Mouse (Mus musculus): ENCODE measurements around the gene Foxf1. TPM values are rescaled to one million over a fixed set of nuclear protein-coding genes. Genes with fewer than 3 reads are reported as not detected.

Foxf1 gene
- total RNA-seq, 2 experiments from 2014 or later = 1.7 TPM

DNA sequence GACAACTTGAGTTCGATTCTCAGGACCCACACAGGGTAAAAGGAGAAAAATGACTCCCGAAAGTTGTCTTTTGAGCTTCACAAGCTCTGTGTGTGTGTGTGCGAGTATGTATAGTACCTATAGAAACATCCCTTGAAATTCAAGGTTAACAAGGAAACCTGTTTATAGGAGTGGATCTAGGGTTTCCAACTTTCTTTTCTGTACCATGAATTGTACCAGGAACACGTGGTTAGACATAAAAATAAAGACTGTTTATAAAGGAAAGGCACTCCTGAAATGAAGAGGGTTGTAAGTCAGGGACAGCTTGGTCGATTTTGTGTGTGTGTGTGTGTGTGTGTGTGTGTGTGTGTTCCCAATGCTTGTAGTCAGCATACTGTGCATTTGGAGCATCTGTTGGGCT is 24.5 kb downstream of the Foxf1 start:
- intact Hi-C loops (cut with DNase I) = no loop called here

DNA sequence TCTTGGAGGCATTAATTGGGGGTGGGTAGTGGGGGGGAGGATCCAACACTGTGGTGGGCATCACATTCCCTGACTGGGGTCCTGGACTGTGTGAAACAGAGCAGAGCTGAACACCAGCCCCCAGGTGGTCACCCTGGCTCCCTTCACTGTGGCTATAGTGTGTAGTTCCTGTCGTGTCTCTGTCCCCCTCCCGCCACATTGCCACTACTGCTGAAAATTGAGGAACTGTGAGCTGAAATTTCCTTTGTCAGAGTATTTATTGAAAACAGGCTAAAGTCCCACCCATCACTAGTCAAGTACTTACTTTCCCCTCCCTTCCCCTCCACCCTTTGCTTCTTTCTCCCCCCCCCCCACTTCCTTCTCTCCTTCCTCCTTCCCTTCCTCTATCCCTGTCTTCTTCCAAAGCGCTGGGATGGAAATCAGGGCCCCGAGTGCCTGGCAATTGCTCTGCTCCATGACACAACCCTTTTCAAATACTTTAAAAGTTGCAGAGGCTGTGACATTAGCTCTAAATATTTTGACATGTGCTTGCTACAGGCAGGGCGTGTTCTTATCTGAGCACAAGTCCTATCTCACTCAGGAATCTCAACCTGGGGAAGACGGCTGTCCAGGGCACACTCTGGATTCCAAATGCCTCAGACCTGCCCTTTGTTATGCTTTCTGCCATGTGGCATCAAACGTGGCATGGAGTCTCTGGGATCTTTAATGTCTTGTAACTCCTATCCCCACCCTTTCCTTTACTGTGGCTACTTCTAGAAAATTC is 27.1 kb downstream of the Foxf1 start:
- DNase-seq = no peak
- intact Hi-C loops (cut with DNase I) = no loop called here

More for the DNA sequence above, 24.5 kb downstream of the Foxf1 start:
- no peak for DNase-seq

DNA sequence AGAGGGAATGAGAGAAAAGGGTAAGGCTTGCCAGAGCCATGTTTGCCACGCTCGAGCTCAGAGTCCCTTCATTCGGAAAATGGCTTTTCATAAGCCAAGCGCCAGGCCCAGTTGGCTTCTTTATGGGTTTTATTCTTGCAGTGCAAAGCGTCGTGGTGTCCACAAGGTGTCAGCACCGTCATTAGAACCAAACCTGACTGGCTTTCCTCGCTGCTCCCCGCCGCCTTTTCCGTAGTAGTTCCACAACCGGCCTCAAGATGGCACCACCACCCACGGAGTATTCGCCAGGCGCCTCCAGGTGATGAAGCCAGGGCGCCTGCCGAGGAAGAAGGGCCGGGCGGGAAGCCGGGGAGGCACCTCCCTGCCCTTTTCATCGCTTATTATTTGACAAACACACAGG is 29.1 kb downstream of the Foxf1 start:
- intact Hi-C loops (cut with DNase I) = loop anchor here (2.0 kb wide), 1 partner anchor 400 kb away; no protein-coding TSS in a partner anchor

DNA sequence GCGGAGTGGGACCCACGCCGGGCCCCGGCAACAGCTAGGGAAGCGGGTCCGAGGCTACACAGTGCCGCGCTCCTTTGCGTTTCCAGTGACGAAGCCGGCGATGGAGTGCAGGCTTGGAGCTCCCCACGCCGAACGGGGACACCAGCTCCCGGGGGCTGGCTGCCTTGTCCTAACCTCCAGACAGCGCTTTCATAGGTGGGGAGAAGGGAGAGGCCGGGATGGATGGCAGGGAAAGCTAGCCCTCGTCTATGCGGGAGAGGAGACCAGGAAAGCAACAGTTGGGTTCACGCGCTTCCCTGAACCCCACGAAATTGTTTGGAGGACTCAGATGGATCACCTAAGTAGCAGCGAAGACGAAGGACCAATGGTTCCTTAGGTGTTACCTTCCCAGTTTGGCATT is 30.9 kb downstream of the Foxf1 start:
- DNase-seq = no peak
- intact Hi-C loops (cut with DNase I) = loop anchor here (5.0 kb wide), 1 partner anchor 277 kb away; no protein-coding TSS in a partner anchor

More for the DNA sequence above, 29.1 kb downstream of the Foxf1 start:
- DNase-seq = peak; percentile 93

DNA sequence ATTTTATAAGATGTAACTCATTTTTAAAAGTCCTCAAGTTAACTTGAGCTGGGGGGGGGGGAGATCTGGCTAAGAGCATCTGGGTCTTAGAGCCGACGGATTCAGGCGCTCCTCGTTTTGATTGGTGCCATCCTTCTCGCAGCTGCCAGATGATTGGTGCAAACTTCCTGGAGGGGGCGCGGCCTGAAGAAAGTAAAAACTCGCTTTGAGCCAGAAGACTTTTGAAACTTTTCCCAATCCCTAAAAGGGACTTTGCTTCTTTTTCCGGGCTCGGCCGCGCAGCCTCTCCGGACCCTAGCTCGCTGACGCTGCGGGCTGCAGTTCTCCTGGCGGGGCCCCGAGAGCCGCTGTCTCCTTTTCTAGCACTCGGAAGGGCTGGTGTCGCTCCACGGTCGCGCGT is 31.8 kb downstream of the Foxf1 start, which contains the start of gene Foxc2:
Foxc2 (plus strand) TSS at position 224 of the 400 bp plus-strand sequence.
- DNase-seq = peak; percentile 70
- intact Hi-C loops (cut with DNase I) = loop anchor here (5.0 kb wide), 1 partner anchor 276 kb away; no protein-coding TSS in a partner anchor

DNA sequence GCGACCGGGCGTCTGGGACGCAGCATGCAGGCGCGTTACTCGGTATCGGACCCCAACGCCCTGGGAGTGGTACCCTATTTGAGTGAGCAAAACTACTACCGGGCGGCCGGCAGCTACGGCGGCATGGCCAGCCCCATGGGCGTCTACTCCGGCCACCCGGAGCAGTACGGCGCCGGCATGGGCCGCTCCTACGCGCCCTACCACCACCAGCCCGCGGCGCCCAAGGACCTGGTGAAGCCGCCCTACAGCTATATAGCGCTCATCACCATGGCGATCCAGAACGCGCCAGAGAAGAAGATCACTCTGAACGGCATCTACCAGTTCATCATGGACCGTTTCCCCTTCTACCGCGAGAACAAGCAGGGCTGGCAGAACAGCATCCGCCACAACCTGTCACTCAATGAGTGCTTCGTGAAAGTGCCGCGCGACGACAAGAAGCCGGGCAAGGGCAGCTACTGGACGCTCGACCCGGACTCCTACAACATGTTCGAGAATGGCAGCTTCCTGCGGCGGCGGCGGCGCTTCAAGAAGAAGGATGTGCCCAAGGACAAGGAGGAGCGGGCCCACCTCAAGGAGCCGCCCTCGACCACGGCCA is 32.5 kb downstream of the Foxf1 start:
- intact Hi-C loops (cut with DNase I) = loop anchor here (5.0 kb wide), 1 partner anchor 276 kb away; no protein-coding TSS in a partner anchor
- no peak for DNase-seq

DNA sequence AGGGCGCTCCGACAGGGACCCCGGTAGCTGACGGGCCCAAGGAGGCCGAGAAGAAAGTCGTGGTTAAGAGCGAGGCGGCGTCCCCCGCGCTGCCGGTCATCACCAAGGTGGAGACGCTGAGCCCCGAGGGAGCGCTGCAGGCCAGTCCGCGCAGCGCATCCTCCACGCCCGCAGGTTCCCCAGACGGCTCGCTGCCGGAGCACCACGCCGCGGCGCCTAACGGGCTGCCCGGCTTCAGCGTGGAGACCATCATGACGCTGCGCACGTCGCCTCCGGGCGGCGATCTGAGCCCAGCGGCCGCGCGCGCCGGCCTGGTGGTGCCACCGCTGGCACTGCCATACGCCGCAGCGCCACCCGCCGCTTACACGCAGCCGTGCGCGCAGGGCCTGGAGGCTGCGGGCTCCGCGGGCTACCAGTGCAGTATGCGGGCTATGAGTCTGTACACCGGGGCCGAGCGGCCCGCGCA is 33.0 kb downstream of the Foxf1 start:
- intact Hi-C loops (cut with DNase I) = loop anchor here (5.0 kb wide), 1 partner anchor 275 kb away; no protein-coding TSS in a partner anchor
- DNase-seq = no peak

DNA sequence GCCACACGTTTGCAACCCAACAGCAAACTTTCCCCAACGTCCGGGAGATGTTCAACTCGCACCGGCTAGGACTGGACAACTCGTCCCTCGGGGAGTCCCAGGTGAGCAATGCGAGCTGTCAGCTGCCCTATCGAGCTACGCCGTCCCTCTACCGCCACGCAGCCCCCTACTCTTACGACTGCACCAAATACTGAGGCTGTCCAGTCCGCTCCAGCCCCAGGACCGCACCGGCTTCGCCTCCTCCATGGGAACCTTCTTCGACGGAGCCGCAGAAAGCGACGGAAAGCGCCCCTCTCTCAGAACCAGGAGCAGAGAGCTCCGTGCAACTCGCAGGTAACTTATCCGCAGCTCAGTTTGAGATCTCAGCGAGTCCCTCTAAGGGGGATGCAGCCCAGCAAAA is 33.7 kb downstream of the Foxf1 start:
- intact Hi-C loops (cut with DNase I) = loop anchor here (5.0 kb wide), 1 partner anchor 274 kb away; no protein-coding TSS in a partner anchor
- no peak for DNase-seq

DNA sequence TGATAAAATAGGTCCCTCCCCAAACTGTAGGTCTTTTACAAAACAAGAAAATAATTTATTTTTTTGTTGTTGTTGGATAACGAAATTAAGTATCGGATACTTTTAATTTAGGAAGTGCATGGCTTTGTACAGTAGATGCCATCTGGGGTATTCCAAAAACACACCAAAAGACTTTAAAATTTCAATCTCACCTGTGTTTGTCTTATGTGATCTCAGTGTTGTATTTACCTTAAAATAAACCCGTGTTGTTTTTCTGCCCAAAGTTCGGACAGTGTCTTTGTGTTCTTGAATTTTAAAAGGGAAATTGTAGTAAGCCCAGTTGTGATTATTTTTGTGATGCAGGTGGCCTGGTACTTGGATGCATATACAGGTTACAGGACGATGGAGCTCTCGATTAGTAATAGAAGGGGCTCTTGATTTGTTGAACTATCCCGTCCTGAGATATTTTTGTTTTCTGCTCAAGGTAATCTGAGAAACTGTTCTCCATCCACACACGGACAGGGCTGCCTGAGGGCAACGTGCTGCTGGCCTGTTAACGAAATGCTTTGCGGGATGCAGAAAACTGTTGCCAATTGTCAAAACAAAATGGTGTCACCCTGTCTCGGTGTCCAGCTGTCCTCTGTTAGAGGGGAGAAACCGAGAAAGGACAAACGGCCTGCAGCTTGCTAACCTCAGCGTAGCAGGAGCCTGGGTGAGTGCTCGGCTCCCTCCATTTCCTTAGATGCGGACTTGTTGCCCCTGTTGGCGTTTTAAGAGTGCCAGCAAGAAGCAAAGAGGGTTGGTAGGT is 34.6 kb downstream of the Foxf1 start:
- intact Hi-C loops (cut with DNase I) = loop anchor here (5.0 kb wide), 1 partner anchor 273 kb away; no protein-coding TSS in a partner anchor
- no peak for DNase-seq

DNA sequence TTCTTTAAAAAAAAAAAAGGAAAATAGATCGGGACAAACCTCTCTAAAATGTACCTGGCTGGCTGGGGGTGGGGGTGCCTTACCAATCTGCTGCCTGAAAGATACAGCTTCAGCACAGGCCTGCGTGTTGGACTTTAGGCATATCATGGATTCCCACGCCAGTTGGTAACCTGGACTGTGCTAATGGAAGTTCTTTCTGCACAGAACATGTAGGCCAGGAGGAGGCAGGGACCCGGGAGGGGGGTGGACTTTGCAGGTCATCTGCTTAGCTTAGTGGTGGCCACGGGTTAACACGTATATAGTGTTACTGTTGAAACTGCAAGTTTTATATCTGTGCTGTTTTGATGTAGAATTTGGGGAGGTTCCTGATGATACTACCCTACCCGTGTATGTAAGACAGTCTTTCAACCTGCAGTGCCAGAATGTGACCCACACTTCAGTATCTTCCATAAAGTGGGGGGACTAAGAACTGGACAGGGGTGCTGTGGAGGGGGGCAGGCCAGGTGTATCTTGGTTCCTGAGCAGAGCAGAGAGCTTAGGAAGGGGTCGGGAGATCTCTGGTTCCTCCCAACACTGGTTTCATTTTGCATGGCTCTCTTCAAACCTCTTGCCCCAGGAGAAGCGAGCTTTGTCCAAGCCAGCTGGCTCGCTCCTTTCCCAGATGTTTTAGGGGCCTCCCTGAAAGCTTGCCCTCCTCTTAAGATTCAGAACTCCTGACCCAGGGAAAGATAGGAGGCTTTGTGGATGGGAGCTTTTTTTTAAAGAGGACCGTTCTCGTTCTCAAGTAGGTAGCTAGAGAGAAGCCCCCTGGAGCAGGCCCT is 35.7 kb downstream of the Foxf1 start:
- no peak for DNase-seq
- intact Hi-C loops (cut with DNase I) = loop anchor here (5.0 kb wide), 1 partner anchor 272 kb away; no protein-coding TSS in a partner anchor

DNA sequence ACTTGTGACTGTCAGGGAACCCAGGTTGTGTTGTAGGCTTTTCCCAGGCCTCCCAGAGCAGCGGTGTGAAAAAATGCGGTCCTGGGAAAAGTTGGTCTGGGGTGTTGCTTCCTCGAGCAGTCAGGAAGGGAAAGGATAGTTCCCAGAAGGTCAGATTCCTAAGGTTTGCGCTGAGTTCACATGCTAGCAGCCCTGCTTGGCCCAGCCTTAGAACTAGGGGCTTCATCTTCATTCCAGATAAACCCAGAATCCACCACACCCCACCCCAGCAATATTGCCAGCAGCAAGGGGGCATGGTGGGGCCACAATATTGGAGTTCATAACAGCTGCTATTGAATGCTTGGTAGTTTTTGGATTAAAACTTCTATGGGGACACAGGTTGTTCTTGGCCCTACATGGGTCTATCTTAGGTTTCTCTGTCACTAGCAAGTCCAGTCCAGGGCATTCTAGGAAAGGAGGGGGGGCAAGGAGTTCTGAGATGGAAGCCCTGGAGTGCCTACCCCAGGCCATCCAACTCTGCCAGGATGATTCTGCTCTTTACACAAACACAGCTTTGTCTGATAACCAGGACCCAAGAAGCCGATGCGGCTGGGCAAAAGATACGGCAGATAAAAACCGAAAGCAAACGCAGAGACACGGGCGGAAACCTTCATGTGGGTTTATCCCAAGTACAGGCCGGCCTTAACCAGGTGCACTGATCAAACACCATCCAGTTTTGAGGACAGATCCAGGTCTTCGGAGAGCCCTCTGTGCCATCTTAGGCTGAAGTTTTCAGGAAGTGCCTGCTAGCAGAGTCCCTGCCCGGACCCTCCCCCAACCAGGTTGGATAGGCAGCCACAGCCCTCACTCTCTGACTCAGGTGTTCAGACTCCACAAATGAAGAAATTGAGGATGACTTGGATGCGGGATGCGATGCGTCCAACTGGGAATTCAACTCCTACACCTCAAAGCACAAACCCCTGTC is 36.6 kb downstream of the Foxf1 start:
- intact Hi-C loops (cut with DNase I) = no loop called here
- DNase-seq = no peak

DNA sequence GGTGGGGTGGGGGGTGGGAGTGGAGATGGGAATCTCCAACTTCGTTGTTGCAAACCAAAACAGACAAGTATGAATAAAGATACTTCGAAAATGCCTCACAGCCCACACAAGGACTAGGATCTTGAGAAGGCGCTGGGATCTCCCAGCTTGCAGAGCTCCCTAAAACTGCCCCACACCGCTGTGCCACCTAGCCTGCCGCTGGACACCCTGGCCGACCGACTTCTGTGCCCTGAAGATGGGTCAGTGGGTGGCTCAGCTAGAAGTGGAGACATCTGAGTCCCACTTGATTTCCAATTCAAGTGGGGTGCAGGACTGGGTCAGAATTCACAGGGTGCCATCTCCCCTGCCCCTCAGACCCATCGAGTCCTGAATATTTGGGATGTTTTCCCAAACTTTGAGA is 37.5 kb downstream of the Foxf1 start:
- intact Hi-C loops (cut with DNase I) = no loop called here
- no peak for DNase-seq

DNA sequence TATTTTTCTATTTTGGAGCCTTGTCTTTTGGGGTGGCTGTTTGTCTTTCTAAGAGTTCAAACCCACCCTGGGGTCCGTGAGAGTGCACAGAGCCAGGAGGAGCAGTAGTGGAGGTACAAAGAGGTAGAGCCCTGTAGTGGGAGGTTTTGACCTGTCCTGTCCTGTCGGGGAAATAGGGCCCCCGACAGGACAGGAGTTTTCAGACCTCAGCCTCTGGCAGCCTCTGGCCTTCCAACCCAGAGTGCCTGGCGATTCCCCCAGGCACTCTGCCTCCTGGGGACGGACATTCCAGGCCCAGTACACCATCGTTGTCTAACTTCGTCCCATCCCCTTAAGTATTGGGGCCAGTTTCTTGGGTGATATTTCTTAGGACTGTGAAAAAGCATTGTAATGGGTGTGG is 38.2 kb downstream of the Foxf1 start:
- no peak for DNase-seq
- intact Hi-C loops (cut with DNase I) = no loop called here

DNA sequence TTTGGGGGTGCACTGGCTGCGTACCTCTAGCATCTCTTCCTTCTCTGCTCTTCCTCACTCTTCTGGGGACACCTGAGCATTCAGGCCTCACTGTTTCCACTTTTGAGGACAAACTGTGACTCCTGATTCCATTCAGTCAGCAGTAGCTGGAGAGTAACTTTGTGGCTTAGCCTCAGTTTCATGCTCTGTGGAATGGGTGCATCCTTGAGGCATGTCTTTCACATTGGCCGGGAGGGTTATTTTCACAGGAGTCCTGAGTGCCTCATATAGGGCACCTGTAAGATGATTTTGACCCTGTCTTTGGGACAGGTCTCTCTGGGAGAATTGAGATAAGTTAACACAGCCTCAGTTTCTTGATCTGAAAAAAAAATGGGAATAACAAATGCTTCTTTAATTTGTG is 38.9 kb downstream of the Foxf1 start:
- intact Hi-C loops (cut with DNase I) = no loop called here

DNA sequence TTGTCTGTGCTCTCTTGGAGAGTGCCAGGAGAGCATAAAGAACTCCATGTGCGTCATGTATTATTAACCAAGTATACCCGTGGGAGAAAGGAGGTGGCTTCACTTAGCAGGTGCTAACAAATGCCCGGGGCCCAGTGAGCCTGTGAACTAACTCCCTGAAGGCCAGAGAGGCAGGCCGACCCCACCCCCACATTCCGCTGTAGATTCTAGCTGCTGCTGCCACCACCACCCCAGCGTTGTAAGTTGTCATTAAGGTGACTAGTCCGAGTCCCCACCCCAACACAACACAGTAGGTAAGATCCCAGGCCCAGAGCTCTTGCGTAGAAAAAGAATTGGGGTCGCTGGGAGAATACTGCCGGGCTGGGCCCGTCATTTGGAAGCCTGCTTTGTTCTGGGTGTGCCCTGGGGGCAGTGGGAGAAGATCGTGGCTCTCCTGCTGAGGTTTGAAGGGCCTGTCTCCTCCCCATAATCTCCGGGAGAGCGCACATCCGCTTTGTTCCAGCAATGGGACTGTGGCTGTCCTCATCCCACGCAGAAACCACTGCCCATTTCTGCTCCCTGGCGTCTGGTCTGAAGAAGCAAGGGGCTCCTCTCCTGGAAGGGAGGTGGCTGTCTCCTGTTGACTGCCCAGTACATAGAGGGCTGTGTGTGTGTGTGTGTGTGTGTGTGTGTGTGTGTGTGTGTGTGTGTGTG is 40.5 kb downstream of the Foxf1 start:
- intact Hi-C loops (cut with DNase I) = loop anchor here (5.0 kb wide), 1 partner anchor 388 kb away; no protein-coding TSS in a partner anchor
- DNase-seq = no peak

More for the DNA sequence above, 38.9 kb downstream of the Foxf1 start:
- DNase-seq = no peak

DNA sequence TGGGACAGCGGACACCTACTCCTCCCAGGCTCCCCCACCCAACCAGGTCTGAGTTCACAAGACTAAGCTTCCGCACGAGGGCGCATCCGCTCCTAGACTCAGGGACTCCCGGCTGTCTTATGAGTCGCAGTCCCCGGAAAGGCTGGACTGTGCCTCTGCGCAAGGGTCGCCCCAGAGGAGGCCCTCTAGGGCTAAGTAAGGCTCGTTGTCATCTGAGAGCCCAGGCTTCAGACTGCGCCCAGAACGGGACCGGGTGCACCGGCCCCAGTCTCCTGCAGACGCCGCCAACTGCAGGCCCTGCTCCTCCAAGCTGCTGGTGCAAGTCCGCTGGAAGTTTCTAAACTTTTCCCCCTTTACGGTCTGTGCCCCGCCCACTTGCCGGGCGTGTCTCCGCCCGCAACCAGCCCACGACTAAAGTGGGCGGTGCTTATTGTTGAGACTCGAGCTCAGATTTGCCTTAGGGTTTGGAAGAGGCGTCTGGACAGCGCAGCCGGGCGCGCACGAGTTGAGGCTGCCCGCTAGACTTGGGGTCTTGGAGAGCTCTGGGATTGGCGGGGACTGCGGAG is 41.2 kb downstream of the Foxf1 start:
- DNase-seq = peak; percentile 66
- intact Hi-C loops (cut with DNase I) = loop anchor here (5.0 kb wide), 1 partner anchor 387 kb away; no protein-coding TSS in a partner anchor

DNA sequence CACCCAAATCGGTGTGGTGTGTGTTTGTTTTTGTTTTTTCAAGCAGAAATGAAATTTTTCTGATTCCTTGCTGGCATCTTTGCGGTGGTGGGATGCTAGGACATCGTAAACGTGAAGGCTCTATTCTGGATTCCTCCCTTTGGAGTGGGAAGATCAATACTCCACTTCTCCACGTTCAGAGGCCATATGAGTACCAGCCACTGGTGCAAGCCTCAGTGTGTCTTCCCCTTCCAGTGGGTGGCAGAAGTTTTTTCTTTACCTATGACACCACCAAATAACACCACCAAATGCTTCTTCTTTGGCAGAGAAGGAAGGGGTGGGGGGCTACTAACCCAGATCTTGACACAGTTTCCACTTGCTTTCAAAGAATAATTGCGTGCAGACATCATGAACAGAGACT is 42.0 kb downstream of the Foxf1 start:
- no peak for DNase-seq
- intact Hi-C loops (cut with DNase I) = loop anchor here (5.0 kb wide), 1 partner anchor 386 kb away; no protein-coding TSS in a partner anchor

DNA sequence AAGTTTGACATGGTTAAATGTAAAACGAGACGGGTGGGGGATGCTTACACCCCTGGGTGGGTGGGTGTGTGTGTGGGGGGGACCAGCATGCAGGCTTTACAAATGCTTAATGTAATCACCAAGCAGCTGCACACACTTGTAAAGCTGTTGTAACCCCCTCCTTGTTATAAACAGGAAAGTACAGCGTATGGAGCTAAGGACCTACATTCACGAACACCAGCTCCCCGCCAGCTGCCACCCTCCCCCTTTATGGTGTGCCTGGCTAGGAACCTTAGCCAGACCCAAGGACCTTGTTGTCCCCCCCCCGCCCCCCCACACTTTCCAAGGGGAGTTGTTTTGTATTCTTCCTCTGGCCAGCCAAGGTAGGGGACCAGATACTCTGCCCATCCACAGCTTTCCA is 42.5 kb downstream of the Foxf1 start:
- intact Hi-C loops (cut with DNase I) = loop anchor here (5.0 kb wide), 1 partner anchor 386 kb away; no protein-coding TSS in a partner anchor

More for the DNA sequence above, 42.5 kb downstream of the Foxf1 start:
- DNase-seq = no peak
